Mouse (Mus musculus): ENCODE results near the gene Adamts12. TPM values are rescaled to one million over a fixed set of nuclear protein-coding genes. Genes with fewer than 3 reads are reported as not detected.

Gene Adamts12
- total RNA-seq, 1 experiment: 0.85 TPM

- no peak overlapping the region for H3K27ac ChIP-seq (ENCODE audit: insufficient read depth, low read depth, low read length, poor library complexity, severe bottlenecking)
- TF ChIP-seq ZNF384 (IDR thresholded peaks at IDR 0.05; ENCODE audit: low read depth, low read length) (no peak), CHD2 (IDR thresholded peaks at IDR 0.05; ENCODE audit: low read depth, low read length) (no peak), ZC3H11A (IDR thresholded peaks at IDR 0.05; ENCODE audit: borderline replicate concordance, low read depth, low read length) (no peak), HCFC1 (IDR thresholded peaks at IDR 0.05; ENCODE audit: borderline replicate concordance, insufficient read depth, low read length) (no peak), MAFK (IDR thresholded peaks at IDR 0.05; ENCODE audit: insufficient read depth, low read depth, low read length) (no peak)
- peaks cover 41% of the 10 kb centered on the region for H3K36me3 ChIP-seq (ENCODE audit: control insufficient read depth, insufficient read depth, low read length, poor library complexity, severe bottlenecking)
- no peaks in the 10 kb centered on the region for H3K4me1 ChIP-seq (ENCODE audit: control insufficient read depth in 2 of 2, insufficient read depth in 2 of 2, low read length in 2 of 2, poor library complexity in 1 of 2)
- in situ Hi-C loops (cut with MboI; ENCODE audit: low sequenced_read_pairs in 2 of 2, unreplicated experiment in 2 of 2): loop anchor here in 1 of 2 experiments (25.0 kb wide), 2 partner anchors 346 to 896 kb away; partner anchors contain the start of genes Brix1, Rad1 and Rxfp3
- H3K4me3 ChIP-seq (ENCODE audit: insufficient read depth in 1 of 2, low read depth in 1 of 2, low read length in 2 of 2, poor library complexity in 1 of 2, severe bottlenecking in 1 of 2): no peak overlapping the region
- H3K9ac ChIP-seq (ENCODE audit: insufficient read depth, low read depth, low read length, poor library complexity, severe bottlenecking): no peak overlapping the region
- H3K9me3 ChIP-seq (ENCODE audit: control insufficient read depth, insufficient read depth, low read depth, low read length): no peaks in the 10 kb centered on the region
- DNase-seq (ENCODE audit: low read depth, low spot score): no peak
Observed at GRCm38 (mm10) chr15:11383796-11384195, 319.2 kb downstream of the Adamts12 start.

- Histone ChIP-seq H3K4me3 (ENCODE audit: insufficient read depth in 1 of 2, low read depth in 1 of 2, low read length in 2 of 2, poor library complexity in 1 of 2, severe bottlenecking in 1 of 2) (no peak overlapping the region), H3K9me3 (ENCODE audit: control insufficient read depth, insufficient read depth, low read depth, low read length) (no peaks in the 10 kb centered on the region), H3K36me3 (ENCODE audit: control insufficient read depth, insufficient read depth, low read length, poor library complexity, severe bottlenecking) (peaks cover 60% of the 10 kb centered on the region), H3K4me1 (ENCODE audit: control insufficient read depth in 2 of 2, insufficient read depth in 2 of 2, low read length in 2 of 2, poor library complexity in 1 of 2) (no peaks in the 10 kb centered on the region), H3K27ac (ENCODE audit: insufficient read depth, low read depth, low read length, poor library complexity, severe bottlenecking) (no peak overlapping the region), H3K9ac (ENCODE audit: insufficient read depth, low read depth, low read length, poor library complexity, severe bottlenecking) (no peak overlapping the region)
- TF ChIP-seq ZNF384 (IDR thresholded peaks at IDR 0.05; ENCODE audit: low read depth, low read length) (no peak), HCFC1 (IDR thresholded peaks at IDR 0.05; ENCODE audit: borderline replicate concordance, insufficient read depth, low read length) (no peak), ZC3H11A (IDR thresholded peaks at IDR 0.05; ENCODE audit: borderline replicate concordance, low read depth, low read length) (no peak), MAFK (IDR thresholded peaks at IDR 0.05; ENCODE audit: insufficient read depth, low read depth, low read length) (no peak), CHD2 (IDR thresholded peaks at IDR 0.05; ENCODE audit: low read depth, low read length) (no peak)
- DNase-seq (ENCODE audit: low read depth, low spot score): no peak
- in situ Hi-C loops (cut with MboI; ENCODE audit: low sequenced_read_pairs in 2 of 2, unreplicated experiment in 2 of 2): loop anchor here in 1 of 2 experiments (25.0 kb wide), 2 partner anchors 356 to 906 kb away; partner anchors contain the start of genes Brix1, Rad1 and Rxfp3
Observed at GRCm38 (mm10) chr15:11392903-11393302, 328.3 kb downstream of the Adamts12 start.

GRCm38 (mm10) chr15:11396421-11396820, 331.8 kb downstream of the Adamts12 start:
- Histone ChIP-seq H3K9me3 (ENCODE audit: control insufficient read depth, insufficient read depth, low read depth, low read length) (no peaks in the 10 kb centered on the region), H3K4me3 (ENCODE audit: insufficient read depth in 1 of 2, low read depth in 1 of 2, low read length in 2 of 2, poor library complexity in 1 of 2, severe bottlenecking in 1 of 2) (no peak overlapping the region), H3K9ac (ENCODE audit: insufficient read depth, low read depth, low read length, poor library complexity, severe bottlenecking) (no peak overlapping the region), H3K36me3 (ENCODE audit: control insufficient read depth, insufficient read depth, low read length, poor library complexity, severe bottlenecking) (peaks cover 32% of the 10 kb centered on the region), H3K27ac (ENCODE audit: insufficient read depth, low read depth, low read length, poor library complexity, severe bottlenecking) (no peak overlapping the region), H3K4me1 (ENCODE audit: control insufficient read depth in 2 of 2, insufficient read depth in 2 of 2, low read length in 2 of 2, poor library complexity in 1 of 2) (peaks cover 0 to 5% of the 10 kb centered on the region in 2 experiments; a peak in 2 of 4 replicates)
- in situ Hi-C loops (cut with MboI; ENCODE audit: low sequenced_read_pairs in 2 of 2, unreplicated experiment in 2 of 2): loop anchor here in 1 of 2 experiments (25.0 kb wide), 2 partner anchors 359 to 909 kb away; partner anchors contain the start of genes Brix1, Rad1 and Rxfp3
- TF ChIP-seq ZC3H11A (IDR thresholded peaks at IDR 0.05; ENCODE audit: borderline replicate concordance, low read depth, low read length) (no peak), HCFC1 (IDR thresholded peaks at IDR 0.05; ENCODE audit: borderline replicate concordance, insufficient read depth, low read length) (no peak), MAFK (IDR thresholded peaks at IDR 0.05; ENCODE audit: insufficient read depth, low read depth, low read length) (no peak), CHD2 (IDR thresholded peaks at IDR 0.05; ENCODE audit: low read depth, low read length) (no peak), ZNF384 (IDR thresholded peaks at IDR 0.05; ENCODE audit: low read depth, low read length) (no peak)
- no peak for DNase-seq (ENCODE audit: low read depth, low spot score)

Other genes with a start within 250 kb of the Adamts12 start
- 0.45 TPM in 1 of 2 replicates, not detected in the other for gene C1qtnf3, start 112.5 kb upstream of the Adamts12 start, total RNA-seq (2012; rRNA removed)
- 7.7 and 9.7 TPM in 2 replicates for gene Amacr, start 83.0 kb upstream of the Adamts12 start, total RNA-seq (2012; rRNA removed)
- 0.13 TPM in 1 of 2 replicates, not detected in the other for gene Slc45a2, start 64.1 kb upstream of the Adamts12 start, total RNA-seq (2012; rRNA removed)
- gene Rxfp3, start 26.8 kb upstream of the Adamts12 start, total RNA-seq (2012; rRNA removed): 0.13 and 0.16 TPM in 2 replicates